ENCODE assay signal across 10 mouse cellular contexts in genomic region chr7:113769281-113769680, GRCm38 (mm10). TPM values are rescaled to one million over a fixed set of nuclear protein-coding genes. Genes with fewer than 3 reads are reported as not detected.
DNase-seq lines count a peak whose midpoint lies in the region; ATAC-seq lines count a peak whose summit lies in the region.
"Had no signal": no experiment of that assay in that cellular context is flagged by ENCODE, and none has a peak within 500 bp of the region (broad histone marks: within the 10 kb centered on the region; RNA-seq: fewer than 3 reads in every experiment).

No protein-coding gene starts in this region.

- no peak overlapping the region for H3K9ac ChIP-seq in forebrain, embryonic 14.5 days (ENCODE audit: low read length)
- no peak overlapping the region; the same call in 1 of the 2 replicates for H3K9ac ChIP-seq in midbrain, embryonic 12.5 days (replicated peaks)

- 1% methylated on average over 6 of the region's 6 CpGs for WGBS in forebrain, embryonic 14.5 days
- 7% methylated on average over 6 of the region's 6 CpGs for WGBS in midbrain, embryonic 12.5 days

- no peaks in the 10 kb centered on the region for H3K36me3 ChIP-seq in forebrain, embryonic 14.5 days (ENCODE audit: control insufficient read depth, insufficient read depth, low read length)
- no peaks in the 10 kb centered on the region for H3K36me3 ChIP-seq in midbrain, embryonic 12.5 days

- ATAC-seq in forebrain, embryonic 14.5 days, result no peak
- no peak for ATAC-seq in midbrain, embryonic 12.5 days (ENCODE audit: low FRiP score, low read depth)
- no peak for ATAC-seq in activated CD4-positive, CD25-positive, alpha-beta regulatory T cell, adult 4 months

- 0 out of 2 replicates have a peak overlapping the region, but pooled peaks have one; percentile 1 for H3K4me2 ChIP-seq in forebrain, embryonic 14.5 days (ENCODE audit: low read length)
- peak overlapping the region; percentile 99 for H3K4me2 ChIP-seq in midbrain, embryonic 12.5 days (replicated peaks)

- no peak overlapping the region for H3K27ac ChIP-seq in forebrain, embryonic 14.5 days (ENCODE audit: low read depth, low read length)
- peak overlapping the region; percentile 4; the same call in 1 of the 2 replicates for H3K27ac ChIP-seq in midbrain, embryonic 12.5 days (replicated peaks)
- H3K27ac ChIP-seq: stomach, postnatal 0 days had no signal

- H3K9me3 ChIP-seq in forebrain, embryonic 14.5 days (replicated peaks; ENCODE audit: control insufficient read depth, low read length), result no peaks in the 10 kb centered on the region; the same call in 1 of the 2 replicates
- 0 out of 2 replicates have a peak, but pooled peaks cover 3% of the 10 kb centered on the region for H3K9me3 ChIP-seq in midbrain, embryonic 12.5 days

- no peak overlapping the region for H3K4me3 ChIP-seq in forebrain, embryonic 14.5 days (ENCODE audit: low read depth, low read length)
- no peak overlapping the region for H3K4me3 ChIP-seq in midbrain, embryonic 12.5 days

- peaks cover 13% of the 10 kb centered on the region; the same call in 1 of the 2 replicates for H3K4me1 ChIP-seq in forebrain, embryonic 14.5 days (ENCODE audit: control insufficient read depth, insufficient read depth, low read length)
- peaks cover 30% of the 10 kb centered on the region for H3K4me1 ChIP-seq in midbrain, embryonic 12.5 days

- peaks cover 24% of the 10 kb centered on the region for H3K27me3 ChIP-seq in forebrain, embryonic 14.5 days (replicated peaks; ENCODE audit: control insufficient read depth, insufficient read depth, low read length)
- peaks cover 54% of the 10 kb centered on the region for H3K27me3 ChIP-seq in midbrain, embryonic 12.5 days

- DNase-seq in right cerebral cortex, postnatal 14 days, result peak; percentile 5
- DNase-seq in right cerebral cortex, postnatal 36 days (ENCODE audit: low spot score in 2 of 2), result no peak
- DNase-seq in forebrain, embryonic 14.5 days (ENCODE audit: low spot score), result peak; percentile 65
- no peak for DNase-seq in thymus, adult 18-20 months
- no peak for DNase-seq in cerebellum, adult 11 months
- DNase-seq: kidney, postnatal 14 days; lung, adult 18-20 months had no signal

RNA-seq across cellular contexts. Expression of gene Spon1, which starts 3.5 kb away (rescaled TPM):
- 10.4 and 15.2 TPM in 2 replicates for polyA plus RNA-seq in forebrain, embryonic 14.5 days (2014; fragmentation: Nextera tagmentation; extraction: Ambion mirVana)
- 31.7 and 57.5 TPM in 2 replicates for polyA plus RNA-seq in midbrain, embryonic 12.5 days (2016; fragmentation: Nextera tagmentation; extraction: Ambion mirVana)
- polyA plus RNA-seq in activated CD4-positive, CD25-positive, alpha-beta regulatory T cell, adult 4 months (2017; shearing (Covaris generic)), result 1 to 10 TPM in 1 of 2 experiments, under 1 TPM in 1; 0.99 to 1.8 TPM

Comparison
In these comparisons a context has a peak if more than half of its experiments do, and no peak if none do; other contexts are left out.
1. DNase-seq: peak in right cerebral cortex, postnatal 14 days (single experiment) and forebrain, embryonic 14.5 days (single experiment); none in right cerebral cortex, postnatal 36 days (0 of 2), thymus, adult 18-20 months (0 of 2) and cerebellum, adult 11 months (single experiment).